Mouse (Mus musculus): ENCODE measurements around the gene Tox3. TPM values are rescaled to one million over a fixed set of nuclear protein-coding genes. Genes with fewer than 3 reads are reported as not detected.
A peak's percentile ranks its signal among the peaks of the same experiment; 100 is the strongest.

Tox3 gene
- polyA plus RNA-seq, 1 experiment from 2014 or later = 40.8 TPM

DNA sequence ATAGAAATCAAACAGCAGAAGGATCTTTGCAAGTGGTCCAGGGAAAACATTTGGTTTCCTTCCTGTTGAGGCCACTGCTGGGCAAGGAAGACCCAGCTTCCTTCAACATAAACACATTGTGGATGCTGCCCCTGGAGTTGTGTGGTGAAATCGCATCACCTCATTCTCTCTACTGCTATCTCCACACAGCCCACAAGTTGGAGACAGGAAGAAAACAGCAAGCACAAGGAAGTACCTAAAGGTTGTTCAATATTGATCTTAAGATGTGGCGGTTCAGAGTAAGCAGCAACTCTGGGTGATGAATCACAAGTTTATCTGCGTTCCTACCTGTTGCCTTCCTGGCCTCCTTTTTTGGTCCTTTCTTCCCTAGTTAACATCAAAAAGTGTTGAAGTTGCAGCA, 6.6 kb upstream of the Tox3 start:
- no peaks in the 10 kb centered on the region for H3K9me3 ChIP-seq (ENCODE audit: control insufficient read depth, low read length)
- H3K27me3 ChIP-seq (ENCODE audit: control insufficient read depth, insufficient read depth, low read length) = no peaks in the 10 kb centered on the region
- no peak overlapping the region for H3K4me2 ChIP-seq (ENCODE audit: low read depth)
- 81% methylated on average over 3 of the region's 3 CpGs for WGBS
- H3K27ac ChIP-seq (ENCODE audit: low read depth, low read length) = no peak overlapping the region
- no peak for DNase-seq (ENCODE audit: low spot score)
- no peak for ATAC-seq (ENCODE audit: insufficient read depth, low FRiP score, low TSS enrichment)
- H3K4me3 ChIP-seq (ENCODE audit: low read depth, low read length) = no peak overlapping the region
- H3K36me3 ChIP-seq (ENCODE audit: control insufficient read depth, insufficient read depth, low read length) = no peaks in the 10 kb centered on the region
- H3K4me1 ChIP-seq (ENCODE audit: control insufficient read depth, insufficient read depth, low read length) = peaks cover 10% of the 10 kb centered on the region
- H3K9ac ChIP-seq (ENCODE audit: low read length) = no peak overlapping the region

- Histone ChIP-seq H3K4me3 (ENCODE audit: low read depth, low read length) (no peak overlapping the region), H3K36me3 (ENCODE audit: control insufficient read depth, insufficient read depth, low read length) (no peaks in the 10 kb centered on the region), H3K27ac (ENCODE audit: low read depth, low read length) (no peak overlapping the region), H3K27me3 (ENCODE audit: control insufficient read depth, insufficient read depth, low read length) (no peaks in the 10 kb centered on the region), H3K4me2 (ENCODE audit: low read depth) (no peak overlapping the region), H3K9me3 (ENCODE audit: control insufficient read depth, low read length) (no peaks in the 10 kb centered on the region), H3K4me1 (ENCODE audit: control insufficient read depth, insufficient read depth, low read length) (peaks cover 10% of the 10 kb centered on the region), H3K9ac (ENCODE audit: low read length) (no peak overlapping the region)
- DNase-seq (ENCODE audit: low spot score) (peak; percentile 25), ATAC-seq (ENCODE audit: insufficient read depth, low FRiP score, low TSS enrichment) (no peak)
- WGBS = 38% methylated on average over 16 of the region's 16 CpGs
Observed at GRCm38 (mm10) chr8:90353960-90354540, 5.9 kb upstream of the Tox3 start.

DNA sequence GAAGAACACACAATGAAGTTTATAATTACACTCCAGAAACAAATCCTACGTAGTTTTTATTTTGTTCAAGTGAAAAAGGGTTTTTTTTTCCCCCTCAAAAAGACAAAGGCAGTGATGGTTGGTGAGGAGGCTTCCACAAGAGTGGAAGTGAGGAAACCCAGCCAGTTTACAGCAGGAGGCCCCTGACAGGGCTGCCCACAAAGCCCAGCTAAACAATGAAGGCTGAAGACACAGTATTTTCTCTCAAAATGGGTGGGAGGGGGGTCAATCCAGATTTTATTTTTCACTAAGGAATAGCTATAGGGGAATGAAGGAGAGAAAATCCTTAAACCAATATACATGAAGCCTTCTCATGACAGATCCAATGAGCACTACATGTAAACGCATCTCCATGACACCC, 5.4 kb upstream of the Tox3 start:
- Histone ChIP-seq H3K27ac (ENCODE audit: low read depth, low read length) (no peak overlapping the region), H3K36me3 (ENCODE audit: control insufficient read depth, insufficient read depth, low read length) (no peaks in the 10 kb centered on the region), H3K4me2 (ENCODE audit: low read depth) (no peak overlapping the region), H3K27me3 (ENCODE audit: control insufficient read depth, insufficient read depth, low read length) (no peaks in the 10 kb centered on the region), H3K9ac (ENCODE audit: low read length) (no peak overlapping the region), H3K4me3 (ENCODE audit: low read depth, low read length) (no peak overlapping the region), H3K9me3 (ENCODE audit: control insufficient read depth, low read length) (no peaks in the 10 kb centered on the region), H3K4me1 (ENCODE audit: control insufficient read depth, insufficient read depth, low read length) (peaks cover 12% of the 10 kb centered on the region)
- ATAC-seq (ENCODE audit: insufficient read depth, low FRiP score, low TSS enrichment) (no peak), DNase-seq (ENCODE audit: low spot score) (no peak)
- WGBS = 19% methylated on average over 2 of the region's 2 CpGs

- no peaks in the 10 kb centered on the region for H3K27me3 ChIP-seq (ENCODE audit: control insufficient read depth, insufficient read depth, low read length)
- ATAC-seq (ENCODE audit: insufficient read depth, low FRiP score, low TSS enrichment) (no peak), DNase-seq (ENCODE audit: low spot score) (no peak)
- H3K4me3 ChIP-seq (ENCODE audit: low read depth, low read length) = no peak overlapping the region
- no peaks in the 10 kb centered on the region for H3K9me3 ChIP-seq (ENCODE audit: control insufficient read depth, low read length)
- H3K36me3 ChIP-seq (ENCODE audit: control insufficient read depth, insufficient read depth, low read length) = no peaks in the 10 kb centered on the region
- no peak overlapping the region for H3K4me2 ChIP-seq (ENCODE audit: low read depth)
- 63% methylated on average over 2 of the region's 2 CpGs for WGBS
- H3K4me1 ChIP-seq (ENCODE audit: control insufficient read depth, insufficient read depth, low read length) = peaks cover 12% of the 10 kb centered on the region
- no peak overlapping the region for H3K27ac ChIP-seq (ENCODE audit: low read depth, low read length)
- no peak overlapping the region for H3K9ac ChIP-seq (ENCODE audit: low read length)
Observed at GRCm38 (mm10) chr8:90352991-90353390, 4.8 kb upstream of the Tox3 start.

DNA sequence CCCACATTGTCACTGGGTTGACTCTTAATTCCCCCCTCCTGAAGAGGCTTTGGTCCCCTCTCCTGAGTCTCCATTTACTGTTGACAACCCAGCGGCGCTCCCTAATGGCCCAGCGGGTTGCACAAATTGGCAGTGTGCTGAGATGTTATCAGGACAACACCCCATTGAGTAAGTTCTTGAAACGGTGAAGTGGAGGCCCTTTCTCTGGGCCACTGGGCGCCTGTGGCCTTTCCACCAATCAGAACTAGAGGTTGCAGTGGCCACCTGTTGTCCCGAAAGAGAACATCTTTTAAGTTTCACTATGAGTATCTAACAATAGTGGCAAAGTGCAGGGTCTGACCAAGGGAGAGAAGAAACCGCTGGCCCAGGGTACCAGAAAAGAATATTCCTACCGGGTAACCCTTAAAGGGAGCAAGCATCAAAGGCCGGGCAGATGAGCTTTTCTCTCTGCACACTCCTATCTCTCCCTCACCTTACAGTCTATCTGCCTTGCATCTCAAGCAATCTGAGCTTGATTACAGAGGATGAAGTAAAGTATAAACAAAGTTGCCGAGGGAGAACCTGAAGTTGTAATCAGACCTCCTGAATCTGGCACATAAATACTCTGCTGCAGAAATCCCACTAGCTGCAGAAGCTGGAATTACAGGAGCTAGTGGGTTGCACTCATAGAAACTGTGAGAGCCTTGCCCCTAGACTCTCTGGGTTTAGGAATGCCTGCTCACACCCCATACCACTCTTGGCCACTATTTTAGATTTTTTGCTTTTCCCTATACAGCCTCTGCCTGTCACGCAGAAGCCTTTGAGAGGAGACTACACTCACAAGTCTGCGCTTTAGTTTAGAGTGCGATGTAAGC, 1.8 kb upstream of the Tox3 start:
- Histone ChIP-seq H3K27ac (ENCODE audit: low read depth, low read length) (no peak overlapping the region), H3K36me3 (ENCODE audit: control insufficient read depth, insufficient read depth, low read length) (no peaks in the 10 kb centered on the region), H3K9me3 (ENCODE audit: control insufficient read depth, low read length) (no peaks in the 10 kb centered on the region), H3K4me3 (ENCODE audit: low read depth, low read length) (no peak overlapping the region), H3K9ac (ENCODE audit: low read length) (no peak overlapping the region), H3K4me2 (ENCODE audit: low read depth) (no peak overlapping the region), H3K27me3 (ENCODE audit: control insufficient read depth, insufficient read depth, low read length) (no peaks in the 10 kb centered on the region), H3K4me1 (ENCODE audit: control insufficient read depth, insufficient read depth, low read length) (peaks cover 14% of the 10 kb centered on the region)
- ATAC-seq (ENCODE audit: insufficient read depth, low FRiP score, low TSS enrichment) (no peak), DNase-seq (ENCODE audit: low spot score) (peak; percentile 37)
- WGBS = 22% methylated on average over 13 of the region's 13 CpGs

DNA sequence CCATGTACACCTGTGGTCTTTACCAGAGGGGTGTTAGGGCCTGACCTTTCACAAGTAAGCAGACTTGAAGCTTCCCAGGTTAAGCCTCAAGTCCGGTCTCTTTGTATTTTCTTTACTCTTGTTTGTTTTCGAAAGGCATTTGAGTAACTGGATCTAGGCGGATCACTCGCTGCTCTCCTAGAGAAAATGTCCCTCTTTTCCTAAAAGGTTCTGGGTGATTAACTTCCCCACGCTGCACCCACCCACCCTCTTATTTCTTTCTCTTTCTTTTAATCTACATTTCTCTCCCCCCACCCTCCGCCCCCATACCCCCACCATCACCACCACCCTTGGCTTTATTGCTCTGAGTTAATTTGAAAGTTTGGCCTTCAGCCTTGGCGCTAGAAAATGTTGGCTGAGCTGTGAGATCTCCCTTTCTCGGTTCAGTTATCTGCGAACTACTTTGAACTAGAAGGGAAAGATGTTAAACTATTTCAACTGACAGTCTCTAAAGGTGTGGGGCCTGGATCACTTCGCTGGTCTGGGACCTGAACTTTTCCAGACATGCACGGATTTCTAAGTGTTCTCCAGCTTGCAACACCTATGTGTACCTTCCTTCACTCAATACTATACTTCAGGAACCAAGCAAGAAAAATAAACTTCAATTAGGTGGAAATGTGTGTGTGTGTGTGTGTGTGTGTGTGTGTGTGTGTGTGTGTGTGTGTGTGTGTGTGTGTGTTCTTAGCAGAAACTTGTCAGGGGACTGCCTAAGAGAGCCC, 962 bp upstream of the Tox3 start:
- Histone ChIP-seq H3K9me3 (ENCODE audit: control insufficient read depth, low read length) (no peaks in the 10 kb centered on the region), H3K4me2 (ENCODE audit: low read depth) (peak overlapping the region; percentile 56), H3K9ac (ENCODE audit: low read length) (peak overlapping the region; percentile 99), H3K4me3 (ENCODE audit: low read depth, low read length) (peak overlapping the region; percentile 93; the same call in 1 of the 2 replicates), H3K27me3 (ENCODE audit: control insufficient read depth, insufficient read depth, low read length) (no peaks in the 10 kb centered on the region), H3K27ac (ENCODE audit: low read depth, low read length) (peak overlapping the region; percentile 99), H3K36me3 (ENCODE audit: control insufficient read depth, insufficient read depth, low read length) (no peaks in the 10 kb centered on the region), H3K4me1 (ENCODE audit: control insufficient read depth, insufficient read depth, low read length) (peaks cover 14% of the 10 kb centered on the region)
- ATAC-seq (ENCODE audit: insufficient read depth, low FRiP score, low TSS enrichment) = no peak
- 17% methylated on average over 11 of the region's 11 CpGs for WGBS
- DNase-seq (ENCODE audit: low spot score) = no peak

DNA sequence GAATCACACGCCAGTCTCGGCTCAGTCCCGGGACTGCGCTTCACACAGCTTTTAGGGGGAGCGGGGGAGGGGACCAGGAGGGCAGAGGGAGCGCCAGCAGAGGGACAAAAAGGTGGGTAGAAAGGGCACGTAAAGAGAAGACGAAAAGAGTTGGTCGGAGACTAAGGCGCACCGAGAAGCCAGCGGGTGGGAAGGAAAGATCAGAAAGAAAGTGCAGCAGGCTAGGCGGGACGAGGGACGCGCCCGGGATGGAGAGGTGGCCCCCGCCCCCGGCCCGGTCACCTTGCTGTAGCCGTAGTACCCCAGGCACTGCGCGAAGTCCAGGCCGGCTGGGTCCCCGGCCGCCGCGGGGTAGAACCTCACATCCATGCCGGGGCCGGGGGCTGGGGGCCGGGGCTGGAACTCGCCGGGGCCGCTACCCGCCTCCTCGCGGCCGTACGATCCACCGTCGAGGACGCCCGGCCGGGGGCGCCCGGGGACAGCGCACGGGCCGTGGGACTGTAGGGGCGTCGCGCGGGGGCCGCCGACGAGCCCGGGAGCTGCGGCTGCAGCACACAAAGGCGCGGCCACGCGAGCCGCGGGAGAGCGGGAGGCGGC, 464 bp downstream of the Tox3 start:
- Histone ChIP-seq H3K27me3 (ENCODE audit: control insufficient read depth, insufficient read depth, low read length) (no peaks in the 10 kb centered on the region), H3K4me1 (ENCODE audit: control insufficient read depth, insufficient read depth, low read length) (peaks cover 6% of the 10 kb centered on the region), H3K9ac (ENCODE audit: low read length) (peak overlapping the region; percentile 99), H3K4me2 (ENCODE audit: low read depth) (peak overlapping the region; percentile 56), H3K9me3 (ENCODE audit: control insufficient read depth, low read length) (no peaks in the 10 kb centered on the region), H3K36me3 (ENCODE audit: control insufficient read depth, insufficient read depth, low read length) (no peaks in the 10 kb centered on the region), H3K4me3 (ENCODE audit: low read depth, low read length) (peak overlapping the region; percentile 93), H3K27ac (ENCODE audit: low read depth, low read length) (peak overlapping the region; percentile 99)
- peak; percentile 66 for DNase-seq (ENCODE audit: low spot score)
- peak; percentile 31 for ATAC-seq (ENCODE audit: insufficient read depth, low FRiP score, low TSS enrichment)
- WGBS = under 1% methylated on average over 25 of the region's 66 CpGs

- Histone ChIP-seq H3K36me3 (ENCODE audit: control insufficient read depth, insufficient read depth, low read length) (no peaks in the 10 kb centered on the region), H3K4me2 (ENCODE audit: low read depth) (peak overlapping the region; percentile 56), H3K9ac (ENCODE audit: low read length) (peak overlapping the region; percentile 99), H3K4me3 (ENCODE audit: low read depth, low read length) (peak overlapping the region; percentile 93), H3K27ac (ENCODE audit: low read depth, low read length) (peak overlapping the region; percentile 99), H3K9me3 (ENCODE audit: control insufficient read depth, low read length) (no peaks in the 10 kb centered on the region), H3K27me3 (ENCODE audit: control insufficient read depth, insufficient read depth, low read length) (no peaks in the 10 kb centered on the region), H3K4me1 (ENCODE audit: control insufficient read depth, insufficient read depth, low read length) (peaks cover 6% of the 10 kb centered on the region)
- DNase-seq (ENCODE audit: low spot score) (no peak), ATAC-seq (ENCODE audit: insufficient read depth, low FRiP score, low TSS enrichment) (no peak)
- under 1% methylated on average over 21 of the region's 21 CpGs for WGBS
Observed at GRCm38 (mm10) chr8:90346880-90347535, 1.1 kb downstream of the Tox3 start.

Data from neural tube, embryonic 11.5 days (tissue).